In genomic region chr13:89906120-89906519, GRCm38 (mm10) we compare ENCODE assay signal across 22 mouse cellular contexts.
A peak's percentile ranks its signal among the peaks of the same experiment; 100 is the strongest.
DNase-seq lines count a peak whose midpoint lies in the region; ATAC-seq and TF ChIP-seq lines count a peak whose summit lies in the region.
"Had no signal": no experiment of that assay in that cellular context is flagged by ENCODE, and none has a peak within 500 bp of the region (broad histone marks: within the 10 kb centered on the region; RNA-seq: fewer than 3 reads in every experiment).

No protein-coding gene starts in this region.

- WGBS in liver, embryonic 11.5 days: 35% methylated on average over 2 of the region's 2 CpGs
- WGBS in liver, postnatal 0 days (ENCODE audit: insufficient replicate concordance): 37% methylated on average over 2 of the region's 2 CpGs

- no peak overlapping the region for H3K27ac ChIP-seq in liver, embryonic 11.5 days (ENCODE audit: low read depth, low read length)
- H3K27ac ChIP-seq in liver, postnatal 0 days (ENCODE audit: low read depth): no peak overlapping the region
- H3K27ac ChIP-seq: embryonic facial prominence, embryonic 13.5 days; embryonic facial prominence, embryonic 15.5 days; forebrain, embryonic 10.5 days; forebrain, embryonic 12.5 days had no signal

- no peak overlapping the region for H3K4me3 ChIP-seq in liver, embryonic 11.5 days (ENCODE audit: low read depth, low read length)
- no peak overlapping the region for H3K4me3 ChIP-seq in liver, postnatal 0 days (ENCODE audit: low read depth, low read length)
- H3K4me3 ChIP-seq: embryonic facial prominence, embryonic 13.5 days; embryonic facial prominence, embryonic 15.5 days; erythroblast, embryonic 14.5 days; forebrain, embryonic 10.5 days; forebrain, embryonic 12.5 days had no signal

- no peaks in the 10 kb centered on the region for H3K4me1 ChIP-seq in liver, embryonic 11.5 days (replicated peaks; ENCODE audit: control insufficient read depth, insufficient read depth, low read length)
- H3K4me1 ChIP-seq in liver, postnatal 0 days (ENCODE audit: insufficient read depth): no peaks in the 10 kb centered on the region
- H3K4me1 ChIP-seq: embryonic facial prominence, embryonic 13.5 days; embryonic facial prominence, embryonic 15.5 days had no signal

- no peak overlapping the region for H3K9ac ChIP-seq in liver, embryonic 11.5 days (ENCODE audit: low read depth, low read length)
- H3K9ac ChIP-seq in liver, postnatal 0 days (replicated peaks): no peak overlapping the region
- H3K9ac ChIP-seq: embryonic facial prominence, embryonic 13.5 days; embryonic facial prominence, embryonic 15.5 days; forebrain, embryonic 12.5 days; forebrain, postnatal 0 days had no signal

- 0 out of 2 replicates have a peak, but pooled peaks have one; percentile 34 for ATAC-seq in liver, embryonic 11.5 days (replicated peaks; ENCODE audit: low FRiP score)
- ATAC-seq in liver, postnatal 0 days: no peak
- ATAC-seq in megakaryocyte progenitor cell, adult 5-6 weeks (replicated peaks; ENCODE audit: poor library complexity): 0 out of 2 replicates have a peak, but pooled peaks have one; percentile 31
- ATAC-seq: forebrain, embryonic 14.5 days; forebrain, postnatal 0 days had no signal

- no peak for DNase-seq in liver, embryonic 11.5 days (ENCODE audit: low spot score)
- no peak for DNase-seq in liver, postnatal 0 days
- DNase-seq in MEL-GATA-1-ER (ENCODE audit: extremely low read depth, low read depth): peak; percentile 16
- DNase-seq in kidney, postnatal 25 days: no peak
- no peak for DNase-seq in cerebellum, postnatal 10 days
- DNase-seq: adrenal gland, adult 2 months; adrenal gland, postnatal 10 days; adrenal gland, postnatal 25 days; cerebellum, adult 11 months; cerebellum, adult 18-20 months; cerebellum, adult 8-10 months; cerebellum, adult 9-11 months; cerebellum, postnatal 25 days; embryo, embryonic 11 days; forebrain, postnatal 0 days had no signal

- no peaks in the 10 kb centered on the region for H3K9me3 ChIP-seq in liver, embryonic 11.5 days (ENCODE audit: control insufficient read depth, low read length)
- no peaks in the 10 kb centered on the region for H3K9me3 ChIP-seq in liver, postnatal 0 days (ENCODE audit: low read length)
- H3K9me3 ChIP-seq: embryonic facial prominence, embryonic 13.5 days; embryonic facial prominence, embryonic 15.5 days; forebrain, embryonic 10.5 days; forebrain, embryonic 12.5 days had no signal

- no peak for TF ChIP-seq EP300 in liver, postnatal 0 days (IDR thresholded peaks at IDR 0.05; ENCODE audit: low read depth)

- no peaks in the 10 kb centered on the region for H3K27me3 ChIP-seq in liver, embryonic 11.5 days (replicated peaks; ENCODE audit: control insufficient read depth, insufficient read depth, low read length)
- no peaks in the 10 kb centered on the region for H3K27me3 ChIP-seq in liver, postnatal 0 days (ENCODE audit: insufficient read depth, low read length)
- H3K27me3 ChIP-seq: embryonic facial prominence, embryonic 13.5 days; embryonic facial prominence, embryonic 15.5 days; forebrain, embryonic 12.5 days had no signal

- H3K36me3 ChIP-seq in liver, embryonic 11.5 days (ENCODE audit: control insufficient read depth, insufficient read depth, low read length): no peaks in the 10 kb centered on the region
- no peaks in the 10 kb centered on the region for H3K36me3 ChIP-seq in liver, postnatal 0 days (replicated peaks; ENCODE audit: insufficient read depth, low read length)
- H3K36me3 ChIP-seq: embryonic facial prominence, embryonic 13.5 days; embryonic facial prominence, embryonic 15.5 days; forebrain, embryonic 10.5 days; forebrain, embryonic 12.5 days had no signal

- no peak for TF ChIP-seq CTCF in liver, postnatal 0 days (IDR thresholded peaks at IDR 0.05; ENCODE audit: low read depth)

- H3K4me2 ChIP-seq in liver, embryonic 11.5 days: no peak overlapping the region
- no peak overlapping the region for H3K4me2 ChIP-seq in liver, postnatal 0 days (ENCODE audit: low read depth, low read length)
- H3K4me2 ChIP-seq: embryonic facial prominence, embryonic 13.5 days; embryonic facial prominence, embryonic 15.5 days; forebrain, embryonic 12.5 days had no signal
